Mouse (Mus musculus): Measurements from ENCODE around the gene Ptpn22. TPM values are rescaled to one million over a fixed set of nuclear protein-coding genes. Genes with fewer than 3 reads are reported as not detected.

The Ptpn22 gene
- polyA plus RNA-seq, 1 experiment from 2014 or later: 0.19 TPM

DNA sequence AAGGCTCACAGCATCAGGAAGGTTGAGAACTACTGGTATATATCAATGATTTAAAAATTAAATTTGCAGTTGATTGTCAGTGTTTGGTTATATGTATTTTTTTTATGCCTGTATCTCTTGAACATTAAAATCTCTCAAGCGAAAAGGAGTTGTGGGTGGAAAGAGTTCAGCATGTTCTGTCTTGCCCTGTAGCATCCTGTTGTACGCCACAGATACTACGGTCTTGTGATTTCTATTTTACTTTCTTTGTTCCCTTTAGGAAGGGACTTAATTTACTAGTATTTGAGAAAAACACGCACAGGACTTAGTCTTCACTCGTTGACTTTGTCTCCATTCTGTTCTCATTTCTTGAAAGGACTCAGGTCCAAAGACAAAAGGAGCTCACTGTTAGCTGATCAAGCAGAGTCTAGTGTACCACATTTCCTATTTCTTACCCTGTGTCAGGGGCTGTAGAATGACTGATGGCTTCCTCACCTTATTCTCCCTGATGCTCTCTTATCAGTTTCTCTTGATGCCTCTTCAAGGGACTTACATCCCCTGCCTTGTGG is 7.9 kb downstream of the Ptpn22 start:
- 86% methylated on average over 5 of the region's 5 CpGs for WGBS
- Histone ChIP-seq H3K27ac (no peak overlapping the region), H3K4me3 (no peak overlapping the region), H3K36me3 (no peaks in the 10 kb centered on the region), H3K9me3 (no peaks in the 10 kb centered on the region), H3K27me3 (ENCODE audit: insufficient read depth, poor library complexity, severe bottlenecking) (no peaks in the 10 kb centered on the region), H3K4me1 (no peaks in the 10 kb centered on the region)
- DNase-seq (ENCODE audit: low spot score): no peak

DNA sequence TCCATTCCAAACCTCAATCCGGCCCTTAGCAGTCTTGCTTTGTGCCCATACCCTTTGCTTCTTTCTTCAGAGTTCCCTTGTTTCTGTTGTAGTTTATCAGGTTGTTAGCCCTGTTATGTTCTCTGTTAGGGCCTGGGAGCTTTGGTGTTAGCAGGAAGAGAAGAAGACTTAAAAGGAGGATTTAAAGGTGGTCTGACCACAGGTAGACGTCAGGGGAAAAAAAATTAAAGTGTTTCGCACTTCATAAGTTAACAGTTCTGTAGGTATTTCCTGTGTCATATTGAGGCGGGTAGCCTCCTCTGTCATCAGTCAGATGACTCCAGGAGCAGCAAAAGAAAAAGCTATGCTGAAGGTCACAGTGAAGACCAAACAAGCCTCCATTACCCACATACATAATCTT is 8.4 kb downstream of the Ptpn22 start:
- Histone ChIP-seq H3K27me3 (ENCODE audit: insufficient read depth, poor library complexity, severe bottlenecking) (no peaks in the 10 kb centered on the region), H3K9me3 (no peaks in the 10 kb centered on the region)

DNA sequence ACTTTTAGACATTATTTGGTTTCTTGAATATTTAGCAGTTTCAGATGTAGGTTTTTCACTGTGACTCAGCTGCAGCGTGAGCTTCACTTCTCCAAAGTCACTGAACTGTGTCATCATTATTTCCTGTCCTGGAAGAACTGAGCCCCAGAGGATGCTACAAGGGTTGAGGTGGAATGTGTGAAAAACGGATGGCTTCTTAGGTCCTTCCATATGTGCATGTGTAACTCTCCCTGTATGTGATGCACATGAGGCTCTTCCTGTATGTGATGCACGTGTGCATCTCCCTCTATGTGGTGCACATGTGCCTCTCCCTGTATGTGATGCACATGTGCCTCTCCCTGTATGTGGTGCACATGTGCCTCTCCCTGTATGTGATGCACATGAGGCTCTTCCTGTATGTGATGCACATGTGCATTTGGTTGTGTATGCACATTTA is 13.1 kb downstream of the Ptpn22 start:
- no peak for DNase-seq (ENCODE audit: low spot score)
- no peaks in the 10 kb centered on the region for H3K4me1 ChIP-seq
- no peaks in the 10 kb centered on the region for H3K27me3 ChIP-seq (ENCODE audit: insufficient read depth, poor library complexity, severe bottlenecking)
- H3K36me3 ChIP-seq: no peaks in the 10 kb centered on the region
- no peak overlapping the region for H3K4me3 ChIP-seq
- H3K9me3 ChIP-seq: no peaks in the 10 kb centered on the region
- WGBS: 72% methylated on average over 3 of the region's 3 CpGs
- H3K27ac ChIP-seq: no peak overlapping the region

More for the DNA sequence above, 8.4 kb downstream of the Ptpn22 start:
- no peak for DNase-seq (ENCODE audit: low spot score)
- Histone ChIP-seq H3K27ac (no peak overlapping the region), H3K36me3 (no peaks in the 10 kb centered on the region), H3K4me3 (no peak overlapping the region), H3K4me1 (no peaks in the 10 kb centered on the region)
- 77% methylated on average over 4 of the region's 4 CpGs for WGBS

- no peaks in the 10 kb centered on the region for H3K9me3 ChIP-seq
- WGBS: 51% methylated on average over 7 of the region's 7 CpGs
- H3K4me1 ChIP-seq: no peaks in the 10 kb centered on the region
Measured at GRCm38 (mm10) chr3:103874329-103874728, 14.7 kb downstream of the Ptpn22 start.

GRCm38 (mm10) chr3:103885946-103886345 is 26.4 kb downstream of the Ptpn22 start:
- Histone ChIP-seq H3K9me3 (no peaks in the 10 kb centered on the region), H3K4me1 (no peaks in the 10 kb centered on the region), H3K4me3 (no peak overlapping the region), H3K27me3 (ENCODE audit: insufficient read depth, poor library complexity, severe bottlenecking) (no peaks in the 10 kb centered on the region), H3K27ac (no peak overlapping the region), H3K36me3 (no peaks in the 10 kb centered on the region)
- no peak for DNase-seq (ENCODE audit: low spot score)
- 76% methylated on average over 11 of the region's 11 CpGs for WGBS

More at GRCm38 (mm10) chr3:103874329-103874728, 14.7 kb downstream of the Ptpn22 start:
- Histone ChIP-seq H3K27me3 (ENCODE audit: insufficient read depth, poor library complexity, severe bottlenecking) (no peaks in the 10 kb centered on the region), H3K4me3 (no peak overlapping the region), H3K27ac (no peak overlapping the region), H3K36me3 (no peaks in the 10 kb centered on the region)
- DNase-seq (ENCODE audit: low spot score): no peak

GRCm38 (mm10) chr3:103887581-103887980 is 28.0 kb downstream of the Ptpn22 start:
- H3K4me1 ChIP-seq: no peaks in the 10 kb centered on the region
- H3K27me3 ChIP-seq (ENCODE audit: insufficient read depth, poor library complexity, severe bottlenecking): no peaks in the 10 kb centered on the region
- no peaks in the 10 kb centered on the region for H3K9me3 ChIP-seq
- H3K4me3 ChIP-seq: no peak overlapping the region
- 25% methylated on average over 3 of the region's 3 CpGs for WGBS
- DNase-seq (ENCODE audit: low spot score): no peak
- no peak overlapping the region for H3K27ac ChIP-seq
- H3K36me3 ChIP-seq: no peaks in the 10 kb centered on the region

- Histone ChIP-seq H3K27ac (no peak overlapping the region), H3K9me3 (no peaks in the 10 kb centered on the region), H3K4me1 (no peaks in the 10 kb centered on the region), H3K27me3 (ENCODE audit: insufficient read depth, poor library complexity, severe bottlenecking) (no peaks in the 10 kb centered on the region), H3K36me3 (no peaks in the 10 kb centered on the region), H3K4me3 (no peak overlapping the region)
- DNase-seq (ENCODE audit: low spot score): no peak
- 74% methylated on average over 3 of the region's 3 CpGs for WGBS
Measured at GRCm38 (mm10) chr3:103893374-103893773, 33.8 kb downstream of the Ptpn22 start.

GRCm38 (mm10) chr3:103904705-103905104 is 45.1 kb downstream of the Ptpn22 start:
- no peaks in the 10 kb centered on the region for H3K4me1 ChIP-seq
- H3K27ac ChIP-seq: no peak overlapping the region
- no peaks in the 10 kb centered on the region for H3K9me3 ChIP-seq
- H3K27me3 ChIP-seq (ENCODE audit: insufficient read depth, poor library complexity, severe bottlenecking): no peaks in the 10 kb centered on the region
- no peaks in the 10 kb centered on the region for H3K36me3 ChIP-seq
- 77% methylated on average over 1 of the region's 1 CpGs for WGBS
- no peak overlapping the region for H3K4me3 ChIP-seq
- DNase-seq (ENCODE audit: low spot score): no peak

- no peak for DNase-seq (ENCODE audit: low spot score)
- H3K9me3 ChIP-seq: no peaks in the 10 kb centered on the region
- no peaks in the 10 kb centered on the region for H3K36me3 ChIP-seq
- H3K27ac ChIP-seq: no peak overlapping the region
- H3K4me3 ChIP-seq: no peak overlapping the region
- H3K27me3 ChIP-seq (ENCODE audit: insufficient read depth, poor library complexity, severe bottlenecking): no peaks in the 10 kb centered on the region
- WGBS: 69% methylated on average over 5 of the region's 5 CpGs
- H3K4me1 ChIP-seq: no peaks in the 10 kb centered on the region
Measured at GRCm38 (mm10) chr3:103907335-103908030, 47.9 kb downstream of the Ptpn22 start.

GRCm38 (mm10) chr3:103908781-103909180 is 49.2 kb downstream of the Ptpn22 start:
- H3K36me3 ChIP-seq: no peaks in the 10 kb centered on the region
- no peak for DNase-seq (ENCODE audit: low spot score)
- no peak overlapping the region for H3K27ac ChIP-seq
- H3K27me3 ChIP-seq (ENCODE audit: insufficient read depth, poor library complexity, severe bottlenecking): no peaks in the 10 kb centered on the region
- H3K4me3 ChIP-seq: no peak overlapping the region
- no peaks in the 10 kb centered on the region for H3K9me3 ChIP-seq
- 69% methylated on average over 2 of the region's 2 CpGs for WGBS
- no peaks in the 10 kb centered on the region for H3K4me1 ChIP-seq

DNA sequence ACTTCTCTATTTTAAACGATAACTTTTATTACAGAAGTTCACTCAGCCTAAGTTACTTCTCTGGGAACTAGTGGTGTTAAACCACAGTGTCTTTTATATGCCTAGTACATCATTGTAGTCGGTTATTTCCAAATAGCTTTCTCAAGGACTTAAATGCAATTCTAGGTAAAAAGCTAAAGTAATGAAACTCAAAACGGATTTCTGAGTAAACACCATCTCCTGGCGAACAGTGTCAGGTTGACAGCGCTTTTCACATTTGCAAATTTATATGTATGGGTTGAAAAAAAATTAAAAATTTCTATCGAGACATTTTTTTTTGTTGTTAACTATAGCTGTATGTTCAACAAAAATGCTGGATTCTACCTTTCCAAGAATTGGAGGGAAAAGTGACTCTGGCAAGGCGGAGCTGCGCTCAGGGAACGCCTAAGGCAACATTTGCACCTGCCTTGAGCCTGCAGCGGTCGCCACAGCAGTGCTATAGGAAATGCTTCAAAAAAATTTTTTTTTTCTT is 53.9 kb downstream of the Ptpn22 start:
- no peak for DNase-seq (ENCODE audit: low spot score)
- Histone ChIP-seq H3K4me1 (peaks cover 11% of the 10 kb centered on the region), H3K4me3 (peak overlapping the region; percentile 83), H3K27me3 (ENCODE audit: insufficient read depth, poor library complexity, severe bottlenecking) (no peaks in the 10 kb centered on the region), H3K9me3 (no peaks in the 10 kb centered on the region), H3K36me3 (no peaks in the 10 kb centered on the region), H3K27ac (peak overlapping the region; percentile 96)
- WGBS: 10% methylated on average over 11 of the region's 11 CpGs

DNA sequence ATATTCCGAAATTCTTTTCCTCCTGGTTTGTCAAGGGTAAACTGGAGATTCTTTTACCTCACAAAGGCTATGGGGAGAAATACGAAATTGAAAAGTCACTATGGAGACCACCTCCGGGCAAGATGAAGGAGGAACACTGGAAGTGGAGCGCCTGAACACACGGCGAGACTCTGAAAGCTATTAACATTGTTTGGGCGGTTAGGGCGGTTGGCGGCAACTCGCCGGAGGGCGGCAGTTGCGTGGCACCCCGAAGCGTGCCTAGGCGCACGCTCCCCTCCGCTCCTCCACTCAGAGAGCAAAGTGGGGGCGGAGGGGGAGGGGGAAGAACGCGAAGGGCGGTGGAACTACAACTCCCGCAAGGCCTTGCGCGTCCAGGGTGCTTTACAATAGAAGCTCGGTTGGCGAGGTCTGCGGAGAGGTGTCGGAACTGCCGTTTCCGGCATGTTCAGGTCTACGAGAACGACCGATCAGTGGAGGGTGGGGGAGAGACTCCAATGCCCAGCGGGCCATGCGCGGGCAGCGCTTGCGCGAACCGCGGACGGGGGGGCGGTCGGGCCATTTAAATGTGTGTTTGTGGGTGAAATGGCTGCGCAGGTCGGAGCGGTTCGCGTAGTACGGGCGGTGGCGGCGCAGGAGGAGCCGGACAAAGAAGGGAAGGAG is 54.5 kb downstream of the Ptpn22 start, which contains the start of gene Rsbn1:
TSS of gene Rsbn1 (plus strand) at position 111 of the 660 bp plus-strand sequence.
- H3K36me3 ChIP-seq: no peaks in the 10 kb centered on the region
- under 1% methylated on average over 53 of the region's 55 CpGs for WGBS

More for the DNA sequence above, 54.5 kb downstream of the Ptpn22 start, which contains the start of gene Rsbn1:
- peaks cover 11% of the 10 kb centered on the region for H3K4me1 ChIP-seq
- H3K27ac ChIP-seq: peak within 1 kb of the TSS; percentile 96
- peak within 1 kb of the TSS; percentile 83 for H3K4me3 ChIP-seq
- no peaks in the 10 kb centered on the region for H3K27me3 ChIP-seq (ENCODE audit: insufficient read depth, poor library complexity, severe bottlenecking)
- peak; percentile 100 for DNase-seq (ENCODE audit: low spot score)
- H3K9me3 ChIP-seq: no peaks in the 10 kb centered on the region
